9 mouse cellular contexts compared by ENCODE assay signal in the genomic region with DNA sequence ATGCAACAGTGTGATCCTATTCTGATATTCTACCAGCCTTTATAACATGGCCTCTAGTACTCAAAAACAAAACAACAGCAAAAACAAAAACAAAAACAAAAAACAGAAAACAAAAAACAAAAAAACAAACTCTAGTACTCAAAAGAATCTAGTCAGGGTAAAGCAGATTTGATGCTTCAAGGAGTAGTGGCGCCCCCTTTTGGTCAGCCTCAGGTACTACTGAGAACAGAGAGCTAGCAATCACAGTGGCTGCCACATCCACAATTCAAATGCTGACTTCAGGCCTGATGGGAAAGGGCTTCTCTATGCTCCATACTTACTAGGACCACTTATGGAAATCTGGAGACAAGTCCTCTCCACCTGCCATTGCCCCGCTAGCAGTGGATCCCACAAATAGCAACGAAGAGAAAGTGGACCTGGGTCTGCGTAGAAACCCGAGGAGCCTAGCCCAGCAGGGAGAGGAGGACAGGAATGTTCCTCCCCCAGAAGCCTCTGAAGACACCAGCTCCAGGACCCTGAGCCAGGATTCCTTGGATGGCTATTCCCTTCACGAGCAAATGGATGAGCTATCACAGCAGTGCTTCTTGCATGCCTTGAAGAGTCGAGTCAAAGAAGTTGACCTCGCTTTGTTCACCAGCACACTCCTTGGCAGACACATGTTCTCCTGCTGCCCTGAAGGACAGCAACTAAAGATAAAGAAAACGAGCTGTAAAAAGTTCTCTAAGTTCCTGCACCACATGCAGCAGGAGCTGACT.
DNase-seq lines count a peak whose midpoint lies in the region; ATAC-seq and TF ChIP-seq lines count a peak whose summit lies in the region.
"Had no signal": no experiment of that assay in that cellular context is flagged by ENCODE, and none has a peak within 500 bp of the region (broad histone marks: within the 10 kb centered on the region; RNA-seq: fewer than 3 reads in every experiment).

No protein-coding gene starts in this region.

- ATAC-seq in lung, postnatal 0 days: no peak

- peak; percentile 50 to 61 for DNase-seq in cerebellum, postnatal 10 days
- DNase-seq in cerebellum, adult 9-11 months: no peak
- DNase-seq in lung, postnatal 0 days (ENCODE audit: low spot score): no peak
- no peak for DNase-seq in lung, postnatal 10 days
- DNase-seq in embryo, embryonic 10 days (ENCODE audit: low spot score): peak; percentile 71
- DNase-seq in kidney, postnatal 25 days: peak; percentile 40 to 52
- DNase-seq in thymus, adult 2 months: no peak
- no peak for DNase-seq in lung, adult 18-20 months

- no peaks in the 10 kb centered on the region for H3K4me1 ChIP-seq in lung, postnatal 0 days (ENCODE audit: insufficient read depth, low read depth, low read length)
- H3K4me1 ChIP-seq in thymus, adult 2 months (replicated peaks; ENCODE audit: control insufficient read depth, insufficient read depth, low read length): no peaks in the 10 kb centered on the region
- H3K4me1 ChIP-seq: limb, embryonic 12.5 days had no signal

- peak; percentile 35 for TF ChIP-seq CTCF in lung, postnatal 0 days (IDR thresholded peaks at IDR 0.05)
- TF ChIP-seq CTCF in thymus, adult 2 months (IDR thresholded peaks at IDR 0.05; ENCODE audit: borderline replicate concordance, control insufficient read depth, extremely low read depth, insufficient read depth, low read length, poor library complexity): no peak

- TF ChIP-seq POLR2A in thymus, adult 2 months (IDR thresholded peaks at IDR 0.05; ENCODE audit: control insufficient read depth, extremely low read depth, insufficient read depth, low read length, poor library complexity): no peak

- WGBS in lung, postnatal 0 days: 59% methylated on average over 9 of the region's 9 CpGs
- 69% methylated on average over 9 of the region's 9 CpGs for WGBS in thymus, adult 2 months

- H3K9ac ChIP-seq in lung, postnatal 0 days (replicated peaks; ENCODE audit: low read depth): no peak overlapping the region
- H3K9ac ChIP-seq: limb, embryonic 12.5 days had no signal

- H3K4me2 ChIP-seq in lung, postnatal 0 days (replicated peaks; ENCODE audit: low read depth, low read length): no peak overlapping the region
- H3K4me2 ChIP-seq: limb, embryonic 12.5 days had no signal

- H3K4me3 ChIP-seq in lung, postnatal 0 days (ENCODE audit: low read depth, low read length): no peak overlapping the region
- H3K4me3 ChIP-seq in thymus, adult 2 months (ENCODE audit: control insufficient read depth, insufficient read depth, low read length): no peak overlapping the region
- H3K4me3 ChIP-seq: limb, embryonic 12.5 days had no signal

- H3K27ac ChIP-seq in lung, postnatal 0 days (ENCODE audit: low read length): no peak overlapping the region
- no peak overlapping the region for H3K27ac ChIP-seq in thymus, adult 2 months (ENCODE audit: control insufficient read depth, insufficient read depth, low read length)
- H3K27ac ChIP-seq: limb, embryonic 12.5 days had no signal

- TF ChIP-seq EP300 in lung, postnatal 0 days (IDR thresholded peaks at IDR 0.05): no peak

- no peaks in the 10 kb centered on the region for H3K36me3 ChIP-seq in lung, postnatal 0 days (ENCODE audit: insufficient read depth, low read length)
- no peaks in the 10 kb centered on the region for H3K36me3 ChIP-seq in thymus, adult 2 months (ENCODE audit: control insufficient read depth, insufficient read depth, low read length)
- H3K36me3 ChIP-seq: limb, embryonic 12.5 days had no signal

- no peaks in the 10 kb centered on the region for H3K27me3 ChIP-seq in lung, postnatal 0 days (replicated peaks; ENCODE audit: insufficient read depth, low read length)
- no peaks in the 10 kb centered on the region for H3K27me3 ChIP-seq in thymus, adult 2 months (ENCODE audit: control insufficient read depth, insufficient read depth, low read length)
- H3K27me3 ChIP-seq: limb, embryonic 12.5 days had no signal

- no peaks in the 10 kb centered on the region for H3K9me3 ChIP-seq in lung, postnatal 0 days (ENCODE audit: low read length)
- H3K9me3 ChIP-seq: limb, embryonic 12.5 days had no signal

Comparison
In these comparisons a context has a peak if more than half of its experiments do, and no peak if none do; other contexts are left out.
1. DNase-seq: peak in cerebellum, postnatal 10 days (2 of 2), embryo, embryonic 10 days (single experiment) and kidney, postnatal 25 days (2 of 2); none in cerebellum, adult 9-11 months (single experiment), lung, postnatal 0 days (single experiment), lung, postnatal 10 days (single experiment), thymus, adult 2 months (single experiment) and lung, adult 18-20 months (0 of 2).